Mouse (Mus musculus) NIH3T3 (cell line): Measurements from ENCODE around the gene Adk.

Experiments used
- DNase-seq: peaks from one replicate; pipeline ENCODE4 v3.0.0-alpha.2; 2012; ENCODE audit warnings: low read depth

The Adk gene

DNA sequence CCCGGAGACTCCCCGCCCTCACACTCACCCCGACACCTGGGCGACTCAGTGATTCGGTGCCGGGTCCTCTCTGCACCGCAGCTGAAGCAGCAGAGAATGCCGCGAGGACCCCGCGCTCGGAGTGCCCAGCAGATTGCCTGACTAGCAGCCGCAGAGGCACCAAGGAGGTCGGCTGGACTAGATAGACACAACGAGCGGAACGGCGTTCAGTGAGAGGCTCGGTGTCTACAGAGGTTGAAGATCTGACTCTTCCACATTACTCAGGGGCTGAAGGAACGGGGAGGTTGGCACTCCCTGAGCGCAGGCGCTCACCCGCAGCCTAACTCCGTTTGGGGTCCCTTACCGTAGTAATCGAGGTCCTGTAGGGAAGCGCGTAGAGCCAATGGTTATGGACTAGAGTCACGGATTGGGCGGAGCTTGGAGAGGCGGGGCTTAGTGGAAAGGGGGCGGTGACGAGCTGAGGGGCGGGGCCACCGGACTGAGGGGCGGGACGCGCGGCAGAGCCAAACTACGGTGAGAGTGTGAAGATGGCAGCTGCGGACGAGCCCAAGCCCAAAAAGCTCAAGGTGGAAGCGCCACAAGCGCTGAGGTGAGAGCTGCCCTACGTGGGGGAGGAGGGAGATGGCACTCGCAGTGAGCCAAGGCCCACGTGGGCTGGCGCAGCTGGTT lies at the start of gene Adk, which contains the start of gene Ap3m1:
Gene Adk, plus strand, starts transcription at position 463 of the 669 bp plus-strand sequence.
Gene Ap3m1, minus strand, starts transcription at position 397 of the 669 bp plus-strand sequence.
- peak; percentile 95 for DNase-seq

DNA sequence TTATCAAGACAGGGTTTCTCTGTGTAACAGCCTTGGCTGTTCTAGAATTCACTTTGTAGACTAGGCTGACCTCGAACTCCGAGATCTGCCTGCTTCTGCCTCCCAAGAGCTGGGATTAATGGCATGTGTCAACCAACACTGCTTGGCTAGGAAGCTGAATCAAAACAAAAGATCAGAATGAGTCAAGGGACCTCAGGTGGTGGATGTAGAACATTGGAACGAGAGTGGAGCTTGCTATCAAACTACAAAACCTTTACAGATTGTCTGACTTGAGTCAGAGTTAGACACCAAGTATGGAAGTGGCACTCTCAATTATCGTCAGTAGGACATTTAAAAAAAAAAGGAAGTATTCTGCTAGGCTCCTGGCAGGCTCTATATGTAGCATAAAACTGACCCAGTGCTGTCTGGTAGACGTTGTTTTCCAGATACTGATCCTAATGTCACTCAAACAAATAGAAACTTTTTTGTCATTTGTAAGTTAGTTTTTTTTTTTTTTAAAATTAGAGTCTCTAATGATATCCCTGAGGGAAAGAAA lies 38.5 kb upstream of the Adk start:
- DNase-seq: no peak

DNA sequence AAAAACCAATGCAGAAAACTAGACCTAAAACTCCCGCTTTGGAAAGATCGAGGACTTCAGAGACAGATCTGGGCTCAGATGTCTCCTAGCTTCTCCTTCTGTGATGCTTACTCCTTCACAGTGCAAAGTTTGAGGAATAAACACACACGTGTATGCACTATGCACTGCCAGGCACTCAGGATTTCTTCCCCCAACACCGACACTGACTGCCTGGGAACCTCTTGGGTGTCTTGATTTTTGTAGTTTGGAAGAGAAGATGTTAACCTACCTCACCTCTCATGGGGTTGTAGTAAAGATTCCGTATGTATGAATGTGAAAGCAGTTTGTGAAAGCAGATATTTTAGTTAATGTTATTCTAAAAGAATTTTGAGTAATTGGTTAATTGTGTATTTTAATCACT lies 34.5 kb upstream of the Adk start:
- DNase-seq: no peak

DNA sequence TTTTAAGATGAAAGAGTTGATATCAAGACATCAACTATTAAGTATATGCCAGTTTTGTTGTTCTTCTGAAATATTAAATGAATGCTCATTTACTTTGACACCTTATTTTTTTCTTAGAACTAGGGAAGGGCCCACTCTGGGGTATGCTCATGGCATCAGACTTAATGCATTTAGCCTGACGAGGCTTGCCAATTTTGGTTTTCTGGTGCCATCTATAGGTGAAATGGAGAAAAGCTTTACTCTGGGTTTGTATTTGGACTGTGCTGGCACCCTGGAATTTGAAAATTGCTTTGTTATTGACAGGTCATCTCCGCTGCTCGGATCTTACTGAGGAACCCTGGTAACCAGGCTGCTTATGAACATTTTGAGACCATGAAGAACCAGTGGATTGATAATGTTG lies 33.4 kb upstream of the Adk start:
- peak; percentile 72 for DNase-seq

DNA sequence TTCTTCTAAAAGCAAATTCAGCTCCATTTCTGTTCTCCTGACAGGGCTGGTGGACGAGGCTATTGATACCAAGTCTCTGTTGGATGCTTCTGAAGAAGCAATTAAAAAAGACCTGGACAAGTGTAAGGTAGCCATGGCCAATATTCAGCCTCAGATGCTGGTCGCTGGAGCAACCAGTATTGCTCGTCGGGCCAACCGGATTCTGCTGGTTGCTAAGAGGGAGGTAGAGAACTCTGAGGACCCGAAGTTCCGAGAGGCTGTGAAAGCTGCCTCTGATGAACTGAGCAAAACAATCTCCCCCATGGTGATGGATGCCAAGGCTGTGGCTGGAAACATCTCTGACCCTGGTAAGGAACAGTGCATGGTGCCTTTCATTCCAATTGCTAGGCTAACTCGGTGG lies 31.9 kb upstream of the Adk start:
- DNase-seq: no peak

DNA sequence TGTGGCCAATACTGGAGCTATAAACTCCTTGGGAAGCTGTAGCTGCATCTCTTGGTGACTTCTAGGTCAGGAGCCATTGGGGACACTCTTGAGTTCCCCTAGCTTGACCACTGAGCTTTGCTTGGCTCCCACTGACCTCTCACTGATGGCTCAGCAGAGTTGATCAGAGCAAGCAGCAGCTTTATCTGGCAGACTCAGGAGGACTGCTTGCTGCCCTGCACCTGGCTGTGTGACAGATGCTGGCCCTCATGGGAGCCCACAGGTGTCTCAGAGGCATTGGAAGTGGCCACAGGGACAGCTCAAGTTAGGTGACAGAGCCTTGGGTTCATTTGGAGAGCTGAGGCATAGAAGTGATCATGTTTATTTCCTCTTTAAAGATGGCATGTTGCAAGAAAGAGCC lies 24.8 kb upstream of the Adk start:
- DNase-seq: no peak

DNA sequence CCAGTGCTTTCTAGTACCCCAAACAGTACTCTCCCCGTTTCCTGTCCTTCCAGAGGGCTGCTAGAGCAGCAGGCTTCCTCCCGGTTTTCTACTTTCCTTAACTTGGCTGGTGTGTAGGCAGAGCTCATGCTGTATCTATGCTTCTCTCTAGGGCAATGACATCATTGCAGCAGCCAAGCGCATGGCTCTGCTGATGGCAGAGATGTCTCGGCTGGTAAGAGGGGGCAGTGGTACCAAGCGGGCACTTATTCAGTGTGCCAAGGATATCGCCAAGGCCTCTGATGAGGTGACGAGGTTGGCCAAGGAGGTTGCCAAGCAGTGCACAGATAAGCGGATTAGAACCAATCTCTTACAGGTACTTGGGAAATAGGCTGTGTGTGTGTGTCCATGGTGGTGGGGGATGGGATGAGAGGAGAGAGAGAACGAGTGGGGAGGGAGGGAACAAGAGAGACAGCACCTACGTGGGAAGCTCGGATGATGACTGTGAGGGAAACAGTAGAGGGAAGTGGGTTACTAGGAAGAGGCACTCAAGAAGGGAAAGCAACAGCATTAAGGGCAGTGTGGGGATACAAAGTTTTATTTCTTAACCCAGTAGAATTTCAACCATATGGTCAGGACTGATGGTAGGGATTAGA lies 23.2 kb upstream of the Adk start:
- DNase-seq: no peak

DNA sequence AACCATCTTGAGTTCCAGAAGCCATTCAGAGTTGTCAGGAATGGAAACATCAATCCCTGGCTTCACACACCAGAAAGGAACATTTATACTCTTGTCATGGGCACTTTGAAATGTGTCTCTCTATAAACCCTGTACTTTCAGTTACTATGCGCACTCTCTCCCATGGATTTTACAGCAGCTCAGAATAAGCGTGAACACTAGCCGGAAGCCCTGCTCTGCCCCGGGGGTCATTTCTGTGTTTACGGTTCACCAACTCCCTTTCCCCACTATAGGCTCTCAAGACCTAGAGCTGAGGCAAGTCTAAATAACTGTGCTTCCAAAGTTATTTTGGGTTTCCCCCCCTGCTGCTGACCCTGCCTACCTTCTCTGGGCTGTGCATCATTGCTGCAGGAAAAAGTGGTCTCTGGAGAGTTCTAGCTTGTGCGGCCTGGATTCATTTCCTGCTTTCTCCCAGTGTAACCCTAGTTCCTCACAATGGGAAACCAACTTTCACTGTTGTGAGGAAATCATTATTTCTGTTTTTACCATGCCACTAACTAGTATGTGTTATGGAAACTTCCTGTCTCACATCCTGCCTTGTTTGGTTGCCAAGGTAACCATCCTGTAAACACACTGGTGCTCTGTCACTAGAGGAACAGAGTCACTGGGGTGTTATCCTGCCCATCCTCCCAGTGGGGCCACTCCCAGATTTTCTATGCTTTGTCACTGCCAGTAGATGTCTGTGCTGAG lies 20.4 kb upstream of the Adk start:
- DNase-seq: peak; percentile 19

DNA sequence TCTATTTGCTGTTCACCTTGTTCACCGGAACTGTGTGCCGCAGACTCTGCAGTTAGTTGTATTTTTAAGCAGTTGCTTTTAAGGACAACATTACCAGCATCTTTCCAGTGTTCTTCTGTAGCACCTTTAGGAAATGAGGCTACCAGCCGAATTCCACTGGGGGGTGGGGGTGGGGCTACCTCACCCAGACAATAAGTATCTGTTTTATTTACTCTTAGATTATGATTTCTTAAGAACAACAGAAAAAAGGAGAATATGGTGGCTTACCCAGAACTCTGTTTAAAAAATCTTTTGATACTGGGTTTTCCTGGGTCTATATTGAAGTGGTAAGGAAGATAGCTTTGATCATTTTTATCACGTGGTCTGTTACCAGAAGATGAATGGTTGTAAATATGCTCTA lies 18.1 kb upstream of the Adk start:
- no peak for DNase-seq

DNA sequence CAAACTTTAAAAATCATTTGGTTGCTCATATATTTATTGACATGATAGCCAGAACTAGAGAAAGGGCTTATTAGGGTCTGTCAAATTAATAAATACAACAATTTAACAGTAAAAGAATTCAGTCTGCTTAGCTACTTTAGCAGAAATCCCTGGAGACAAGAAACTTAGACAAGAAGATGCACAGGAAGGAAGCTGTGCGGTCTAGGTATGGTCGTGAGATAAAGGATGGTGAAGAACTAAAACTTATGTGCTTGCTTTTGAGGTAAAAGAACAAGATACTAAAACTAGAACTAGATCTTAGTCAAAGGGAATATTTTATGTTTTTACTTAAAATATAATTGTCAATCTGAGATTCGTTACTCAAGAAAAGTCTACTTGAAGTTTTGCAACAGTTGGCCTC lies 17.6 kb upstream of the Adk start:
- DNase-seq: no peak

DNA sequence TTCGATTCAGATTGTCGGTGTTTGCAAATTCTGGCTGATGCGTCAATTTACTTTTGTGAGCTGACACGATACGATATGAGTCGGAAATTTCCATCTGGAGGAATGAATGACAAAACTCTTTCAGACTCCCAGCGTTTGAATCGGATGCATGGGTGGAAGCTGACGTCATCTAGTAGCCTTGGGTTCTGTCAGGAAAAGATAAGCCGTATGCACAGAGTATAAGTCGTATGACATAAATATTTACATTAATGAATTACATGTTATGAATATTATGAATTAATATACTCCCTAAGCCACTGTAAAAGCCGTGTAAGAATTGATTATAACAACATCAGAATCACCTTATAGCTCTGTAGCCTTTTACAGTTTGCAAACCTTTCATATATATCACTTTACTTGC lies 13.3 kb upstream of the Adk start:
- DNase-seq: no peak

DNA sequence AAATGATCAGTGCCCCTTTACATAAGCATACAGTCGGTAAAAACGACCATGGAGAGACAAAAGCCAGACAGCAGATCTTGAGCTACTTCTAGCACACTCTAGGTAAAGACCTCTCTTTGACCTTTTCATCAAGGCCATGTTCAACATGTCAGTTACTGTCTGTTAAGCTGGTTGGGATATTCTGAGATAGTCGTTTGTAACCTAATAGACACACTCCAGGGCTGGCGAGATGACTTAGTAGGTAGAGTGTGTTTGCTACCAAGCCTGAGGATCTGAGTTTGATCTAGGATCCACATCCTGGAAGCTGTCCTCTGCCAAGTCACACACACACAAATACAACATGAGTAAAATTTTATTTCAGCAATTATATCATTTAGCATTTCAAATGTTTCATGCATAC lies 12.8 kb upstream of the Adk start:
- no peak for DNase-seq

DNA sequence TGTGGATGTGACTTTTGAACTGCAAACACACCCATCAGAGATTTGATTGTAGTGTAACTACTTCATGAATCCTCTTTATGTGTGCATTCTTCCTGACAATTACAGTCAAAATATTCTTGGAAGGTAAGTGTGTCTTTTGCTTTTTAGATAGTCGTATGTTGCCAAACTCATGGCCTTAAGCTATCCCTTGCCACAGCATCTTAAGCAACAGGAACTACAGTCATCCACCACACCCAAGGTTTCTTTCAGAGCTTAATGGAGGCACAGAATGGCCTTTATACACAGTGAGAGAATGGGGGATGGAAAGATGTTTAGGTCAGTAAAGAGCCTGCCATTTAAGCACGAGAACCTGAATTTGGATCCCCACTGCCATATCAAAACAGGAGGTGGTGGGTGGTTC lies 4.5 kb upstream of the Adk start:
- DNase-seq: no peak

DNA sequence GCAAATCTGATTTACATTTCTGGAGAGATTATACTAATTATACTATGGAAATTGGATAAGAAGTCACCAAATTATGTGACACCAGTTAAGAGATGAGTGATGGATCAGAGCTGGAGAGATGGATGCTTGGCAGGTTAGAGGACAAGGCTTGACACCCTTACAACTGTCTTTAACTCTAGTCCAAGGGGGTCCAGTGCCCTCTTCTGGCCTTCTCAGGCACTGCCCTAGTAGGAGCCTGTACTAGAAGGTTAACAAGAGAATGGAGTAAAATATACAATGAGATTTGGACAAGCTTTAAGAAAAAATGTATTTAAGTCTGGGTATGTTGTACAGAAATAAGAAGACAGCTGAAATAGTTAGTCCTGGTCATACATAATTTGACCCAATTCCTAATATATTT lies 3.5 kb upstream of the Adk start:
- peak; percentile 38 for DNase-seq

DNA sequence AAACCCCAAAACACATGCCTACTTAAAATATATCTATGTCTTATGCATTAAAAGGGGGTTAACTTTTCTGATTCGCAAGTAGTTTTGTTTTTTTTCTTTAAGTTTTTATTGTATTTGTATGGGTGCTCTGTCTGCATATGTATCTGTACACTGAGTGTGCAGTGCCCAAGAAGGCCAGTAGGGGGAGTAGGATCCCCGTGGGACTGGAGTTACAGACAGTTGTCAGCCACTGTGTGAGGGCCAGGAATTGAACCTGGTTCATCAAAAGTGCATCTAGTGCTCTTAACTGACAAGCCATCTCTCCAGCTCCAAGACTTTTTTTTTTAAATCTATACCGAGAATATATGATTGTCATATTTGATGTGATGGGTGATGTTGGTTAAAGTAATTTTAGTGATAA lies 1.6 kb upstream of the Adk start:
- DNase-seq: peak; percentile 69

DNA sequence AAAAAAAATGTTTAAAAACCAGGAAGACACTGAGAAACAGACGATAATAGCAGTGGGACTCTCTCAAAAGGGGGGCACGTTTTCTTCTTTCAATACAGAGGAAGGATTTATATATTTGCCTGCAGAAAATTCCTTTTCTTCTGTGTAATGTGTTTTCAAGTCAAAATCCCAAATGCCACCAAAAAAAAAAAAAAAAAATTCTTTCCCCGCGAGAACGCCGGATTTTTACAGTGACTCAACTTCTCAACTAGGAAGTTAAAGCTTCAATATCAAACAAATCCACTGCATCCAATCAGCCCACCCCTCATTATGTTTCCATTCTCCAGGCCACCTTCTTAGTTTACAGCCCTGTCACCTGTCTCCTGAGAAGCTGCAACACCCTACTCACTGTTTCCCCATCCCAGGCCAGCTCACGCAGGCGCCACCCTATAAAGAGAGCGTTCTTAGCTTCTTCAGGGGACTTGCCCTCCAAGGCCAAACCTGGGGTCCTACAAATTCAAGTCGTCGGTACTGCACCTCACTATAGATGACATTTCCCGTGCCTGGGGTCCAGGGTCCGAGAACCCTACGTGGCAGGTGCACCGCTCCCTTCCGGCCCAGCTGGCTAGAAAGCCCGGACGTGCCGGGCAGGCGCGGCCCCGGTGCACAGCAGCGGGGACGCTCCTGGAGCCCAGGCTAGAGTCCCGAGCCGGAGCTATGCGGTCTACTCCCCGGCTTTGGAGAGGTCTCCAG lies 828 bp upstream of the Adk start:
- no peak for DNase-seq

DNA sequence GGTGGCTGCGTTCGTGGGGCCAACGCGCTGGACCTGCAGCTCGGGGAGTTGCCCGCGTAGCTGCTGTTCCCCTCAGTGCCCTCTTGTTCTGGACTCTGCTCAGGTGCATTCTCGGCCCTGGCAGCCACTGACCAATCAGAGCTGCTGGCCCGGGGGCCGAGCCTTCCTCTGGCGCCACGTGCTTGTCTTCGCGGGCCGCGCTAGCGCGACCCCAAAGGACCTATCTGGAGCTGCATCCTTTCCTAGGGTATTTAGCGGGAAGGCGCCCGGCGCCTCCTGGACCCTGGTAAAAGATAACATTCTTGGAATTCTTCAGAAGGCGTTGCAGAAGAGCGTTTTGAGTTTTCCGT lies 382 bp downstream of the Adk start:
- DNase-seq: peak; percentile 71

DNA sequence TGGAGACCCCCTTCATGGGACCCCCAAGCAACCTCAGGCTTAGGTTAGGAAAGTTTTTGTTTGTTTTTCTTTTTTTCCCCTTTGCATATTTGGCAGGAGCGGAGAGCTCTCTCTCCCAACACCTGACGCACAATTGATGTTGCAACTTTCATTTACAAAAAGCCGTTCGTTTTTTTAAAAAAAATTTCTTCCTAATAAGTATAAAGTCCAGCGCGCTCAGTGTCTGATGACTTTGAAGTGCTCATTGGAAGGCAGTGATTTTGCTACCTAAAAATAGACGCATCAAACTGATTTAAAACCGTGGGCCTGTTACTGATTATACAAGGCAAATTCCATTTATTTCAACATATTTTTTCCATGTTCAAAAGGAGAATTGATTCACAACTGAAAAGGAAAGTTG lies 777 bp downstream of the Adk start:
- DNase-seq: peak; percentile 46

DNA sequence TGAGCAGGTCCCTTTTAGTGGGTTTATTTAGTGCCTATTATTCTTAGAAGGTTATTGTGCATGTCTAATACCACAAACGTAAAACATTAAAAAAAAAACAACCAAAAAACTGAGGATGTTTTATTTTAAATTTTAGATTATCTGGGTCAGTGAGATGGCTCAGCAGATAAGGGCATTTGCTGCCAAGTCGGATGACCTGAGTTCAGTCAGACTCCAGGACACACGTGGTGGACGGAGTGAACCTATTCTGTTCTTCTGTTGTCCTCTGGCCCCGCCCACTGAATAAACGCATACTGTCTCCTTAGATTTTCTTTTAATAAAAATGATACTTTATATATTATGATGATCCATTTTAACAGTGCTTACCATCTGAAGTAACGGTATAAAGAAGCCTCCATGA lies 1.2 kb downstream of the Adk start:
- no peak for DNase-seq

DNA sequence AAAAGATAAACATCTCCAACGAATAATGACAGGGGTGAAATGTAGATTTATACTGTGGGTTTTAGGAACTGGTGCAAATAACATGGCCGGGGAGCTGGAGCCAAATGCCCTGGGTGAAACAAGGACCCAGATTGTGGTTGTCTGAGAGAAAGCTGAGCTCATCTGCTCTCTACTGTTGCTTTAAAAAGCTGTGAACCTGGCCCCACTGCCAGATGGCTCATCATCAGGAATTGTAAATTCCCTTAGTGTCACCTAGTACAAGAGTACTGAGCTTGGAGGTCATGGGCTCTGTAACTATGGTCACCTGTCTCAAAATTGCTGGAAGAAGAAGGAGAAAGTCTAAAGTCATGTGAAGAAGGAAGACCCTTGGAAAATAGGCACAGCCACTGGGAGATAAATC lies 6.6 kb downstream of the Adk start:
- no peak for DNase-seq

DNA sequence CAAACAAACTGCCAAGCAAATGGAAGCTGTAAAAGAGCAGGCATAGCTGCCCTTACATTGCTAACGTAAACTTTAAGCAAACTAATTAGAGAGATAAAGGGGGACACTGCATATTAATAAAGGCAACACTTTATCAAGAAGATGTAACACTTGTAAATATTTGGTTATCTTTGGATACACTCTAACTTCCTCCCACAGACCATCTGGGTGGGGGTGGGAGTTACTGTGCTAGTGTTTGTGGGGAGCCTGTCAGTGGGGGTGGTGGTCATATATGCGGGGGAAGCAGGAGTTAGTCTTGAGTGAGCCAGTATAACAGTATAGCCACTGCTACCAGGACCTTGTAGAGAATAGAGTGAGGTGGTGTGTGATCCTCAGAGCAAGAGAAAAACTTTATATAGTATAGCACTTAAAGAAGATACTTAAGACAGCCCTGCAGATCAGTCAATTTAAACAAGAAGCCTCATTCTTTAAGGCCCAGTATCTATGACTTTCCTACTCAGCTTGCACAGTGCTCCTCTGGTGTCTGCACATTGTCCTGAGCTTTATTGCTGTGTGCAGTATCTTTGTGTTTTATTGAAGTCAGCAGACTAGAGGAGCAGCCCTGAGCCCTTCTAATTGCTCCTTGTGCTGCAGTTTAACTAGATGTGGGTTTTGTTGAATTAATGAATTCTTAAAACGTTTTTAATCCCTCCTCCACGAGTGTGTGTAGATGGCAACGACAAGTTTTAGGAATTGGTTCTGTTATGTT lies 10.6 kb downstream of the Adk start:
- no peak for DNase-seq

DNA sequence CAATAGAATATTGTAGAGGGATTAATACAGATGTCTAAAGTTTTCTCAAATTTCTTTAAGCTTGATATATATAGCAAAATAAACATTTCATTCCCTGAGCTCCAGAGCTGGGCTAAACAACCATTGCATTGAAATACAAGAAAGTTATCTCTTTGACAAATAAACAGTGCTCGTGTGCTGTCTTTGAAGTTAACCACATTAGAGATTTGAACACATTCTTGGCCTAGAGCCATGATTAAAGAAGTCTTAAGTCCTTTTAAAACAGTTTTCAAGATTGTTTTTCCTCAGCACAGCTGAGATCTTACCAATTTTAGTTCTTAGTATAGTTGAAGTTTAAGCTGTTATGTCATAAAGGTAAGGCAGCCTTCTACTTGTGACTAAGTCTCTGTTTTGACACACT lies 11.9 kb downstream of the Adk start:
- DNase-seq: no peak
